Mouse (Mus musculus): ENCODE measurements around the gene Gm20388. TPM values are rescaled to one million over a fixed set of nuclear protein-coding genes. Genes with fewer than 3 reads are reported as not detected.

Gene Gm20388
- total RNA-seq, 1 experiment = 27.0 TPM

DNA sequence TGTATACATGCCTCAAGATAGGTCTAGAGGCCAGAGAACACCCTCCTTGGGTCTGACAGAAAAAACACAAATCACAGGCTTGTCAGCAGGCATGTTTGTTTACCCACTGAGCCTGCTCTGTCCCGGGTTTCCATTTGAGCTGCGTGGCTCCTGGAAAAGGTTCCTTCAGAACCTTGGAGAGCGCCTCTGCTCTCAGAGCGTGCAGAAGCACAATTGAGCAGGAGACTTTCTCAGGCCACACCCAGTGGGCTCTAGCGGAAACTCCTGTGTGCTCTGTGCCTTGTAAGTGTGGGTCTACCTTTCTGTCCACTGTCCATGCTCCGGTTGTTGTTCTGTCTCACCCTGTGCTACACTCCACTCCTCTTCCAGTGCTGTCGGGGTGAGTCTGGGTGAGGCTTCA is 1825.6 kb downstream of the Gm20388 start:
- DNase-seq (ENCODE audit: low read depth, low spot score) = peak; percentile 75

DNA sequence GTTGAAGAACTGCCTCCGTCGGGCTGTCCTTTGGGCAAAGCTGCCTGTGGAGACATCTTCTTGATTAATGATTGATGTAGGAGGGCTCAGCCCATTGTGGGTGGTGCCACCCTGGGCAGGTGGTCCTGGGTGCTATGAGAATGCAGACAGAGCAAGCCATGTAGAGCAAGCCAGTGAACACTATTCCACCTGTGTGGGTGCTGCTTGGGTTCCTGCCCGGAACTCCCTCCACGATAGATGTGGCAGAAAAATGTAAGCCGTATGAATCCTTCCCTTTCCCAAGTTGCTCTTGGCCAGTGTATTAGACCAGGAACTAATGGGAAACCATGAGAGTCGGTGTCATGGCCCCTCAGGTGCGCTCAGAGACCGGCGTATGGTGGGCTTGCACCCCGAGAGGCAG is 1830.1 kb downstream of the Gm20388 start:
- in situ Hi-C loops (cut with MboI; ENCODE audit: low sequenced_read_pairs in 2 of 2, unreplicated experiment in 2 of 2) = no loop called here
- TF ChIP-seq MAFK (IDR thresholded peaks at IDR 0.05; ENCODE audit: insufficient read depth, low read depth, low read length) (no peak), HCFC1 (IDR thresholded peaks at IDR 0.05; ENCODE audit: borderline replicate concordance, insufficient read depth, low read length) (no peak), ZNF384 (IDR thresholded peaks at IDR 0.05; ENCODE audit: low read depth, low read length) (no peak), ZC3H11A (IDR thresholded peaks at IDR 0.05; ENCODE audit: borderline replicate concordance, low read depth, low read length) (no peak), CHD2 (IDR thresholded peaks at IDR 0.05; ENCODE audit: low read depth, low read length) (no peak)
- no peaks in the 10 kb centered on the region for H3K36me3 ChIP-seq (ENCODE audit: control insufficient read depth, insufficient read depth, low read length, poor library complexity, severe bottlenecking)
- DNase-seq (ENCODE audit: low read depth, low spot score) = no peak
- H3K27ac ChIP-seq (ENCODE audit: insufficient read depth, low read depth, low read length, poor library complexity, severe bottlenecking) = no peak overlapping the region
- H3K4me3 ChIP-seq (ENCODE audit: insufficient read depth in 1 of 2, low read depth in 1 of 2, low read length in 2 of 2, poor library complexity in 1 of 2, severe bottlenecking in 1 of 2) = no peak overlapping the region
- peaks cover 0 to 3% of the 10 kb centered on the region in 2 experiments; a peak in 1 of 4 replicates for H3K4me1 ChIP-seq (ENCODE audit: control insufficient read depth in 2 of 2, insufficient read depth in 2 of 2, low read length in 2 of 2, poor library complexity in 1 of 2)
- no peaks in the 10 kb centered on the region for H3K9me3 ChIP-seq (ENCODE audit: control insufficient read depth, insufficient read depth, low read depth, low read length)
- H3K9ac ChIP-seq (ENCODE audit: insufficient read depth, low read depth, low read length, poor library complexity, severe bottlenecking) = no peak overlapping the region

More for the DNA sequence above, 1825.6 kb downstream of the Gm20388 start:
- H3K4me3 ChIP-seq (ENCODE audit: insufficient read depth in 1 of 2, low read depth in 1 of 2, low read length in 2 of 2, poor library complexity in 1 of 2, severe bottlenecking in 1 of 2) = no peak overlapping the region
- no peaks in the 10 kb centered on the region for H3K36me3 ChIP-seq (ENCODE audit: control insufficient read depth, insufficient read depth, low read length, poor library complexity, severe bottlenecking)
- in situ Hi-C loops (cut with MboI; ENCODE audit: low sequenced_read_pairs in 2 of 2, unreplicated experiment in 2 of 2) = no loop called here
- no peak for TF ChIP-seq ZNF384 (IDR thresholded peaks at IDR 0.05; ENCODE audit: low read depth, low read length)
- no peak for TF ChIP-seq CHD2 (IDR thresholded peaks at IDR 0.05; ENCODE audit: low read depth, low read length)
- no peak for TF ChIP-seq HCFC1 (IDR thresholded peaks at IDR 0.05; ENCODE audit: borderline replicate concordance, insufficient read depth, low read length)
- no peak for TF ChIP-seq ZC3H11A (IDR thresholded peaks at IDR 0.05; ENCODE audit: borderline replicate concordance, low read depth, low read length)
- no peak for TF ChIP-seq MAFK (IDR thresholded peaks at IDR 0.05; ENCODE audit: insufficient read depth, low read depth, low read length)
- no peaks in the 10 kb centered on the region for H3K9me3 ChIP-seq (ENCODE audit: control insufficient read depth, insufficient read depth, low read depth, low read length)
- H3K9ac ChIP-seq (ENCODE audit: insufficient read depth, low read depth, low read length, poor library complexity, severe bottlenecking) = no peak overlapping the region
- peaks cover 0 to 6% of the 10 kb centered on the region in 2 experiments; a peak in 1 of 4 replicates for H3K4me1 ChIP-seq (ENCODE audit: control insufficient read depth in 2 of 2, insufficient read depth in 2 of 2, low read length in 2 of 2, poor library complexity in 1 of 2)
- H3K27ac ChIP-seq (ENCODE audit: insufficient read depth, low read depth, low read length, poor library complexity, severe bottlenecking) = no peak overlapping the region

DNA sequence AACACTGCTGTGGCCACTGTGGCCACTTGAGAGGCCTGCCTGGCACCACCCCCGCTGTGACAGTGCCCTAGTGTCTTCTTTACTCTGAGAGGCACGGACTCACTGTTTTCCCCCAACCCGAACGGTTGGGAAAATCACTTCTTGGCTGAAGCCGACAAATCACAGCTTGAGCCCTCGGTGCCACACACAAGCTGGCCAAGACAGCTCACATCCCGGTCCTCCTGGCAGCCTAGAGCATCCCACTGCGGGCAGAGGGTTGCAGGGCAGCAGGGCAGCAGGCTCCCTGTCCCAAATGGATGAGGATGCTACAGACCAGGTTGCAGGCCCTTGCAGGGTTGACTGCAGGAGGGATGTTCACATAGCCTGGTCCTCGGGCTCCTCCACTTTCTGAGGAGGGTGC is 1838.9 kb downstream of the Gm20388 start:
- DNase-seq (ENCODE audit: low read depth, low spot score) = no peak
- no peaks in the 10 kb centered on the region for H3K36me3 ChIP-seq (ENCODE audit: control insufficient read depth, insufficient read depth, low read length, poor library complexity, severe bottlenecking)
- no peak overlapping the region for H3K9ac ChIP-seq (ENCODE audit: insufficient read depth, low read depth, low read length, poor library complexity, severe bottlenecking)
- no peak overlapping the region for H3K27ac ChIP-seq (ENCODE audit: insufficient read depth, low read depth, low read length, poor library complexity, severe bottlenecking)
- no peaks in the 10 kb centered on the region for H3K9me3 ChIP-seq (ENCODE audit: control insufficient read depth, insufficient read depth, low read depth, low read length)
- no peak for TF ChIP-seq MAFK (IDR thresholded peaks at IDR 0.05; ENCODE audit: insufficient read depth, low read depth, low read length)
- TF ChIP-seq CHD2 (IDR thresholded peaks at IDR 0.05; ENCODE audit: low read depth, low read length) = no peak
- no peak for TF ChIP-seq HCFC1 (IDR thresholded peaks at IDR 0.05; ENCODE audit: borderline replicate concordance, insufficient read depth, low read length)
- no peak for TF ChIP-seq ZNF384 (IDR thresholded peaks at IDR 0.05; ENCODE audit: low read depth, low read length)
- TF ChIP-seq ZC3H11A (IDR thresholded peaks at IDR 0.05; ENCODE audit: borderline replicate concordance, low read depth, low read length) = no peak
- H3K4me1 ChIP-seq (ENCODE audit: control insufficient read depth in 2 of 2, insufficient read depth in 2 of 2, low read length in 2 of 2, poor library complexity in 1 of 2) = peaks cover 0 to 8% of the 10 kb centered on the region in 2 experiments; a peak in 1 of 4 replicates
- no peak overlapping the region for H3K4me3 ChIP-seq (ENCODE audit: insufficient read depth in 1 of 2, low read depth in 1 of 2, low read length in 2 of 2, poor library complexity in 1 of 2, severe bottlenecking in 1 of 2)
- in situ Hi-C loops (cut with MboI; ENCODE audit: low sequenced_read_pairs in 2 of 2, unreplicated experiment in 2 of 2) = no loop called here

DNA sequence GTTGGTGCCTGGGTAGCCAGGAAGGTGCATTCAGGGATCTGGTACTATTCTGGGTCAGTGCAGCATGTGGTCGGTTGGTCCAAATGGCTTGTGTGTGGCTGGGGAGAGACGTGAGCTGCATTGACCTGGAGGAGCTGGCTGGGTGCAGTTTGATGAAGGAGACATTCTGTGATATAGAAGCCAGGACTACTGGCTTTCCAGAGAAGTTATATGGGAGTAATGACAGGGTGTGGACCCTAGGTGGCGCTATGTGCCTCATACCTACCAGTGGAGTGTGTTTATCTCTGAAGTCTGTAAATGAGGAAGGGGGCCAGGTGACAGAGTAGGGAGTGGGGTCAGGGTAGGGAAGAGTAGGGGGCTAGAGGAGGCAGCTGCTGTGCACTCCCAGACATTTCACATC is 1839.9 kb downstream of the Gm20388 start:
- no peak overlapping the region for H3K27ac ChIP-seq (ENCODE audit: insufficient read depth, low read depth, low read length, poor library complexity, severe bottlenecking)
- in situ Hi-C loops (cut with MboI; ENCODE audit: low sequenced_read_pairs in 2 of 2, unreplicated experiment in 2 of 2) = no loop called here

More for the DNA sequence above, 1839.9 kb downstream of the Gm20388 start:
- H3K4me3 ChIP-seq (ENCODE audit: insufficient read depth in 1 of 2, low read depth in 1 of 2, low read length in 2 of 2, poor library complexity in 1 of 2, severe bottlenecking in 1 of 2) = no peak overlapping the region
- no peaks in the 10 kb centered on the region for H3K9me3 ChIP-seq (ENCODE audit: control insufficient read depth, insufficient read depth, low read depth, low read length)
- H3K36me3 ChIP-seq (ENCODE audit: control insufficient read depth, insufficient read depth, low read length, poor library complexity, severe bottlenecking) = no peaks in the 10 kb centered on the region
- H3K4me1 ChIP-seq (ENCODE audit: control insufficient read depth in 2 of 2, insufficient read depth in 2 of 2, low read length in 2 of 2, poor library complexity in 1 of 2) = peaks cover 0 to 8% of the 10 kb centered on the region in 2 experiments; a peak in 1 of 4 replicates
- H3K9ac ChIP-seq (ENCODE audit: insufficient read depth, low read depth, low read length, poor library complexity, severe bottlenecking) = no peak overlapping the region
- TF ChIP-seq MAFK (IDR thresholded peaks at IDR 0.05; ENCODE audit: insufficient read depth, low read depth, low read length) = no peak
- no peak for TF ChIP-seq ZC3H11A (IDR thresholded peaks at IDR 0.05; ENCODE audit: borderline replicate concordance, low read depth, low read length)
- TF ChIP-seq HCFC1 (IDR thresholded peaks at IDR 0.05; ENCODE audit: borderline replicate concordance, insufficient read depth, low read length) = no peak
- no peak for TF ChIP-seq ZNF384 (IDR thresholded peaks at IDR 0.05; ENCODE audit: low read depth, low read length)
- TF ChIP-seq CHD2 (IDR thresholded peaks at IDR 0.05; ENCODE audit: low read depth, low read length) = no peak
- DNase-seq (ENCODE audit: low read depth, low spot score) = no peak
